Mouse (Mus musculus): ENCODE measurements around the gene Noc3l. TPM values are rescaled to one million over a fixed set of nuclear protein-coding genes. Genes with fewer than 3 reads are reported as not detected.

Noc3l gene
- total RNA-seq, 2 experiments from 2014 or later, result 5.5 to 6.2 TPM

- peak; percentile 52 for DNase-seq
Measured at GRCm38 (mm10) chr19:38758685-38759472, 60.2 kb downstream of the Noc3l start.

DNA sequence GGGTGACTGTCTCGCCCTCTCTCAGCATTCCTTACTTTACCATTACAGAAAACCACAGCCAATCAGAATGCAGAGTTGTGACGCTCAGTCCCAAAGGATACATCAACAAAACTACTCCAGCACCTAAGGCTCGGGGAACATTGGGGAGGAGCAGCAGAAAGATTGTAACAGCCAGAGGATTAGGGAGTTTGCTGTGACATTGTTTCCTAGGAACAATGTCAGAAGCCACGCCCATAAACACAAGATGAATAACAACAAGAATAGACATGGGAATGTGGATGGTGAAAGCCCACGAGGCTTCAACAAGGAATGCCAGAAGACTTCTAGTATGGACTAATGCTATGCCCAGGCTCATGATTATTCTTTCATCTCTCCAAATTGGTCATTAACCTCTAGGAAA is 61.0 kb downstream of the Noc3l start:
- no peak for DNase-seq

- DNase-seq, result no peak
Measured at GRCm38 (mm10) chr19:38757161-38757560, 61.9 kb downstream of the Noc3l start.

GRCm38 (mm10) chr19:38750192-38750591 is 68.8 kb downstream of the Noc3l start:
- no peak for DNase-seq

GRCm38 (mm10) chr19:38746492-38747014 is 72.5 kb downstream of the Noc3l start:
- DNase-seq, result no peak

DNA sequence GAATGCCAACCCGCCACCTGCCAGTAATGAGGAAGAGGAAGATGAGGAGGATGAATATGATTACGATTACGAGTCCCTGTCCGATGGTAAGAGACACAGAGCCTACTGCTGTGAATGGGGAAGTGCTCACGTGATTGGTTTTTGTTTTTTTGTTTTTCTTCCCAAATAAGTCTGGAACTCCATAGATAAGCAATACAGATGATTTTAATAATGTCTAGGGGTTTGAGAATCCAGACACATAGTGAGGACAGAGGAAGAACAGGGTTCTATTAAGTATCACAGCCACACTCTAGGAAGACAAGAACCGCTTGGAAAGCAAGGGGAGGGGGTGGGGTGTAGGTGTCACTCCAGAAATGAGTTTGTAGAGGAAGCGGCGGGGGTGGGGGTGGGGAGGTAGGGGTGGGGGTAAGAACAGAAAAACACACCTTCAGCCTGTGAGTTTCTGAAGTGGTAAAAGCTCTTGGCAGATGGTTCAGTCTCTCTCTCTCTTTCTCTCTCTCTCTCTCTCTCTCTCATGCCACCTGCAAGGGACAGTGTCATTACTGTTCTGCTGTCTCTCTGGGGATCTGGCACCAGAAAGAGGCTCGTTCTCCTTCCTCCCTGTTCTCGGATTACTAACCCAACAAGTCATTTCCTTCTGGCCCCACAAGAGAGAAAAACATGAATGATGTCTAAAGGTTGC is 73.1 kb downstream of the Noc3l start:
- no peak for DNase-seq

DNA sequence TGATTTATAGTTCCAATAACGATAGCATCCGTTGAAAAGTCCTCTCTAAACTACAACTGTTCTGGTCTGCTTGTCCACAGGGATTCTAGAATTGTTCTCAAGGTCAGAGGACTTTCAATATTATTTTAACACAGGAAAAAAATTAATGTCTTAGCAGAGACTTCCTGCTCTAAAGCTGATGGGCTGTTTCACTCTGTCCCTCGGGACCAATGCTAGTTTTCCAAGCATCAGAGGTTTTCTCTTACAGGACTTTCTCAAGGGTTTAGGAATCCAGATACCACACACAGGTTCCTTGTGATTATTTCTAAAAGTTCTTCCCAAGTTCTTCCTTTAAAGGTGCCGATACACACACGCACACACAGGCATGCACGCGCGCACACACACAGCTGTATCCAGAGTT is 74.5 kb downstream of the Noc3l start:
- no peak for DNase-seq

Other genes starting within 250 kb of the Noc3l start
- gene Tbc1d12, start 17.3 kb upstream of the Noc3l start, total RNA-seq (2021), result 1 to 10 TPM; 2.8 to 3.5 TPM
- 1 to 10 TPM; 1.0 to 1.1 TPM for gene Hells, start 111.7 kb upstream of the Noc3l start, total RNA-seq (2021)
- not detected for gene Cyp2c55, start 187.8 kb upstream of the Noc3l start, total RNA-seq (2021)
- not detected for gene Cyp2c65, start 241.8 kb upstream of the Noc3l start, total RNA-seq (2021)